Mouse (Mus musculus): ENCODE data around the gene Atad2b. TPM values are rescaled to one million over a fixed set of nuclear protein-coding genes. Genes with fewer than 3 reads are reported as not detected.

Gene Atad2b
- 10 to 100 TPM; 86.1 to 87.4 TPM for total RNA-seq (2023)

DNA sequence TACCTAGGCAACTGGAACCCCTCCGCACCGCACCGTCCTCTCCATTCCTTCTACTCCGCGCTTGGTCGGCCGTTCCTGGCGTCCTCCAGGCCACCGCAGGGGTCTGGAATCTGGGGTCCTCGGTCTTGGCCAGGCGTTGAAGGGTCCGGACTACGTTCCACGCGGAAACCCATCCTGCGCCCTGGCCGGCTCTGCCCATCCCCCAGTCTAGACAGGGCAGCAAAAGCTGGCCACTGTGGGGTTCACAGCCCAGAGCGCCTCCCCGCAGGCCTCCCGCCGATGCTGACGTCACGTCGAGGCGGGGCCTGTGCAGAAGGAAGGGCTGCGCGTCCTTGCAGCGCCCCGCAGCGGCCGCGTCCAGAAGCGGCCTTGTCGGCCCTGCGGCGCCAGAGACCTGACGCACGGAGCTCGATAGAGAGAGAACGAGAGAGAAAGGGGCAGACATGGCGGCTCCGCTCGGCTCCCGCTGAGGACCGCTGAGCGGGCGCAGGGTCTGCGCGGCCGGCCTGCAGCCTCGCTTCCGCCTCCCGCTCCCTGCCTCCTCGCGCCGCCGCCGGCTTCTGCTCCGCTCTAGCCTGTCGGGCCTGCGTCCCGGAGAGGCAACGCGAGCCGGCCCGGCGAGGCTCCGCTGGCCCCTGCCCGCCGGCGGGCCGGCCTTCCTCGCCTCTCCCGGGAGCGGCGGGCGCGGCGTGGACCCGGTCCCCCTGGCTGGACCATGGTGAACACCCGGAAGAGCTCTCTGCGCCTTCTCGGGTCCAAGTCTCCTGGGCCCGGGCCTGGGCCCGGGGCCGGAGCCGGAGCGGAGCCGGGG is at the start of gene Atad2b:
Atad2b (plus strand) TSS at position 360 of the 811 bp plus-strand sequence.

DNA sequence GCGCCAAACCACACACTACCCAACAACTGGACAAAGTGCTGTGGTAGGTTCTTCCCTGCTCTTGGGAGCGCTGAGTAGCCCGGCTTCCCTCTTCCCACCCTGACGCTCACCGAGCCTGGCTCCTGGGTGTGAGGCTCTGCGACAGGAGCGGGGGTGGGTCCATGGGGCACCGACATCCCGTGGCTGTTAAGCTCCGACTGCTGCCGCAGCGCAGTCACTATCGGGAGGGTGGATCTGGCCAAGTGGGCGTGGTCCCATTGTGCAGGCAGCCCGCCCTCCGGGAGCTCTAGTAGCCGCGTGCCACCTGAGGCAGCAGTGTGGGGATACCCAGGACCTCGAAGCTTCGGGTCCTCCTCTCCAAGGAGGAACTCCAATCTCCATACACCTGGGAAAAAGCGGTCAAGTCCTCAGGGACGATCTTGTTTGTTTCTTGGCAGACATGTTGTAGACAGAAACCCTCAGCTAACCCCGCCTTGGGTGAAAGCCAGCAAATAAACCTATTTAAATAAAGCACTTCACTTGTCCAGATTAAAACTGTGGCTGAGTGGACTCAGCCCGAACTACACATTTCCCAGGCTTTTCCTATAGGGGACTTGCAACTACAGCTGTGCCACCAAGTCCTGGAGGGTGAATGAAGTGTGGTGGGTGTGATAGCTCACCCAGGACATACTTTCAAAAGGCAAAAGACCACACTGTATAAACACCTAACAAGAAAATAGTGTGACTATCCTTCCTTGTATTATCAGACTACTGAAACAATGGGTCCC is 42.8 kb upstream of the Atad2b start, which contains the start of gene Mfsd2b:
Mfsd2b (minus strand) TSS at position 199 of the 767 bp plus-strand sequence.

DNA sequence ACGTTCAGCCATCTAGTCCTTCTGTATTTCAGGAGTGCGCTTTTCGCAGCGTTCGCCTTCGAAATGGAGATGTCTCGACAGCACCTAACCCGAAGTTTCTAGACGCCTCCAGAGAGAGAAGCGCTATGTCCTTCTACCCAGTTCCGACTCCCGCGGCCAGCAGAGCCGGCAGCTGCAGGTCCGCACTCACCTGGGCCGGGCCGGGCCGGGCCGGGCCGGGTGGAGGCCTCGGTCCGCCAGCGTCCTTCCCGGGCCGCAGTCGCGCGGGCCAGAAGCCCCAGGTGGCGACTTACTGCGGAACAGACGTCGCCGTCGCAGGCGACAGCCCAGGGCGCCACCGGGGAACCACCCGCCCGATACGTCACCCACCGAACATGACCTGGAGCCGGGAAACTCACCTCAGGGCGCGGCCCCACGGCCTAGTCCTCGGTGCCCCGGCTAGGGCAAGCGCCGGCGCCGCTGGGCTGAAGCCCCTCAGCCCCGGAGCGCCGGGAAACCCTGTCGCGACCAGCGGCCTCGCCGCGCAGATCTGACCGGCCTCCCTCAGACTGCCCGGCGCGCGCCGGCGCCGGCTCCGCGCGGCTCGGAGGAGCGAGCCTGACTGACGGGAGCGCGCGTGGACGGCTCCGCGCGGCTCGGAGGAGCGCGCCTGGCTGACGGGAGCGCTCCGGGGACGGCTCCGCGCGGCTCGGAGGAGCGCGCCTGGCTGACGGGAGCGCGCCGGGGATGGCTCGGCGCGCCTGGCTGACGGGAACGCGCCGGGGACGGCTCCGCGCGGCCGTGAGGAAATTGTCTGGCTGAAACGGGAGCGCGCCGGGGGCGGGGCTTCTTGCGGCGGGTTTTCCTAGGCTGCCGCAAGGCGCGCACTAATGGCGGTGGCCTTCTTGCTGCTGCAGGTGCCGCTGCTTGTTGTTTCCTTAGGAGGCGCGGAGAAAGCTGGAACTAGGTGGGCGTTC is 9.9 kb upstream of the Atad2b start, which contains the start of gene Ubxn2a:
Ubxn2a (minus strand) TSS at position 755 of the 956 bp plus-strand sequence.

Other genes with a start within 250 kb of the Atad2b start
- under 1 TPM in 1 of 2 experiments, not detected in 1; 0.35 TPM for gene Fam228a, start 178.9 kb upstream of the Atad2b start, total RNA-seq (2023)
- gene Pfn4, start 148.3 kb upstream of the Atad2b start, total RNA-seq (2023), result 1 to 10 TPM; 1.1 to 3.3 TPM
- gene Fam228b, start 148.1 kb upstream of the Atad2b start, total RNA-seq (2023), result 1 to 10 TPM; 6.5 to 6.7 TPM
- 100 to 1,000 TPM; 138 to 152 TPM for gene Sf3b6, start 99.8 kb upstream of the Atad2b start, total RNA-seq (2023)
- not detected for gene Fkbp1b, start 75.8 kb upstream of the Atad2b start, total RNA-seq (2023)
- 10 to 100 TPM; 15.7 to 19.4 TPM for gene Wdcp, start 74.0 kb upstream of the Atad2b start, total RNA-seq (2023)
- gene Mfsd2b, start 43.0 kb upstream of the Atad2b start, total RNA-seq (2023), result 1 to 10 TPM; 2.3 to 2.8 TPM
- 10 to 100 TPM; 27.6 to 30.1 TPM for gene Ubxn2a, start 9.6 kb upstream of the Atad2b start, total RNA-seq (2023)

Measured in B cell, adult 67 days (primary cell).